Mouse (Mus musculus): ENCODE data around the gene Ncor1. TPM values are rescaled to one million over a fixed set of nuclear protein-coding genes. Genes with fewer than 3 reads are reported as not detected.
A peak's percentile ranks its signal among the peaks of the same experiment; 100 is the strongest.

Ncor1 gene
- polyA plus RNA-seq, 1 experiment from 2014 or later: 82.2 TPM

DNA sequence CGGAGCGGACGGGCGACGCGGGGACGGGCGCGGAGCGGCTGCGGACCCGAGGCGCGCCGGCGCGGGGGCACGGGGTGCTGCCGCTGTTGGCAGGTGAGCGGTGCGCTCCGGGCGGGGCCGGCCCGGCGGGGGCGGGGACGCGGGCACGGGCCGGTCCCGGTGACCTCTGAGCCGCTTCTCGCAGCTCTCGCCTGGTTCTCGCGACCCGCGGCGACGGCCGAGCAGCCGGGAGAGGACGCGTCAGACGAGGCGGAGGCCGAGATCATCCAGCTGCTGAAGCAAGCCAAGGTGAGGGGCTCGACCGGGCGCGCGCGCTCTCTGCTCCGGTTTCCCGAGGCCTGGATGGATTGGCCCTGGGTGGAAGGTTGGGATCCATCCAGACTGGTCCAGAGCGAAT is 176.7 kb downstream of the Ncor1 start:
- no peaks in the 10 kb centered on the region for H3K4me1 ChIP-seq (replicated peaks; ENCODE audit: control insufficient read depth, insufficient read depth)
- peak; percentile 88 for DNase-seq (ENCODE audit: low spot score)
- peak overlapping the region; percentile 79 for H3K4me2 ChIP-seq (replicated peaks; ENCODE audit: low read depth)
- peak overlapping the region; percentile 94 for H3K27ac ChIP-seq (replicated peaks)
- 2% methylated on average over 29 of the region's 57 CpGs for WGBS
- H3K36me3 ChIP-seq (ENCODE audit: control insufficient read depth, insufficient read depth, low read length): no peaks in the 10 kb centered on the region
- H3K9ac ChIP-seq (ENCODE audit: low read length): peak overlapping the region; percentile 80
- ATAC-seq (ENCODE audit: low FRiP score, low TSS enrichment): peak; percentile 90
- no peak for TF ChIP-seq CTCF (IDR thresholded peaks at IDR 0.05; ENCODE audit: low read depth)
- TF ChIP-seq EP300 (optimal IDR thresholded peaks at IDR 0.05): no peak
- H3K27me3 ChIP-seq (ENCODE audit: control insufficient read depth, insufficient read depth, low read length): no peaks in the 10 kb centered on the region
- H3K9me3 ChIP-seq (ENCODE audit: control insufficient read depth, low read length): no peaks in the 10 kb centered on the region
- H3K4me3 ChIP-seq (ENCODE audit: low read depth, low read length): peak overlapping the region; percentile 73

DNA sequence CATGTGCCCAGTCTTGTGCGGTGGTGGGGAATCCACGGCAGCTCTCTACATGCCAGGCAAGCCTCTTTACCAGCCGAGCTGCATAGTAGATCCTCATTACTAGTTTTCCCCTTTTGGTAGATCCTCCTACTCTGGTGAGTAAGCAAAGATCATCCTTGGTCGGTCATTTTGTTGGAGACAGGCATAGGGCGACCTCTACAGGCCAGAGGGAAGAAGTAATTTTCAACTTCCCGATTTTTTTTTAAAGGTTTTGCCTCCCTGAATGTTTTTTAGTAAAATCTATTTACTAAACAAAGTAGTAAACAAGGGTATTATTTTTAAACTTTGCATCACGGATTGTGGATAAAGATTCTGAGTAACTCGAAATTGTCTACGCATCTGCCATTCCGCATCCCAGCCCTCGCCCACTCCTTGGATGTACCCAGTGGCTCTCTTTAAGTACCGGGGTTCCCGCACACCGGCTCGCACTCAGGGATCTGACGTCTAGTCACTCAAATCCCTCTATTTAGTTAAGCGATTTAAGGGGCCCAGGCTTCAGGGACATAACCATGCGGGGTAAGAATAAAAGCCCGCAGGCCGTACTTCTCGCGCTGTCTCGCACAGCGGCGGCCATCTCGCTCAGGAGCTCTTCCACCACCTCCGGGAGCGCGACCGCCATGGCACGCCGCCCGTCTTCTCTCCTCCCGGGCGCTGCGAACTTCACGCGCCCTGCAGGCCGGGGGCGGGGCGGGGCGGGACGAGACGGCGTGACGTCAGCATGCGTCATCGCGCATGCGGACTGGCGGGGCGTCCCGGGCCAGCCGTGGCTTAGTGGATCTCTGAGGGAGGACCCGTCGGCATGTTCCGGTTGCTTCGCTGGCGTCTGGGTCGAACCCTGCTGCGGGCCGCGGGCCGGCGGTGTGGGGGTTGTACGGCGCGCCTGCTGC is 177.4 kb downstream of the Ncor1 start, which contains the start of the genes Zswim7 and Ttc19:
Gene Zswim7 (minus strand): TSS at position 701 of the 926 bp plus-strand sequence.
Gene Ttc19 (plus strand): TSS at position 799 of the 926 bp plus-strand sequence.
- ATAC-seq (ENCODE audit: low FRiP score, low TSS enrichment) (peak; percentile 95), DNase-seq (ENCODE audit: low spot score) (peak; percentile 97)
- H3K4me3 ChIP-seq (ENCODE audit: low read depth, low read length): peak within 1 kb of the TSS; percentile 73
- peak; percentile 89 for TF ChIP-seq CTCF (IDR thresholded peaks at IDR 0.05; ENCODE audit: low read depth)
- TF ChIP-seq EP300 (optimal IDR thresholded peaks at IDR 0.05): peak; percentile 60
- H3K4me2 ChIP-seq (replicated peaks; ENCODE audit: low read depth): peak within 1 kb of the TSS; percentile 79
- H3K27ac ChIP-seq (replicated peaks): peak within 1 kb of the TSS; percentile 94
- no peaks in the 10 kb centered on the region for H3K9me3 ChIP-seq (ENCODE audit: control insufficient read depth, low read length)
- H3K4me1 ChIP-seq (replicated peaks; ENCODE audit: control insufficient read depth, insufficient read depth): no peaks in the 10 kb centered on the region
- H3K36me3 ChIP-seq (ENCODE audit: control insufficient read depth, insufficient read depth, low read length): no peaks in the 10 kb centered on the region
- H3K9ac ChIP-seq (ENCODE audit: low read length): peak within 1 kb of the TSS; percentile 80
- no peaks in the 10 kb centered on the region for H3K27me3 ChIP-seq (ENCODE audit: control insufficient read depth, insufficient read depth, low read length)
- under 1% methylated on average over 49 of the region's 68 CpGs for WGBS

DNA sequence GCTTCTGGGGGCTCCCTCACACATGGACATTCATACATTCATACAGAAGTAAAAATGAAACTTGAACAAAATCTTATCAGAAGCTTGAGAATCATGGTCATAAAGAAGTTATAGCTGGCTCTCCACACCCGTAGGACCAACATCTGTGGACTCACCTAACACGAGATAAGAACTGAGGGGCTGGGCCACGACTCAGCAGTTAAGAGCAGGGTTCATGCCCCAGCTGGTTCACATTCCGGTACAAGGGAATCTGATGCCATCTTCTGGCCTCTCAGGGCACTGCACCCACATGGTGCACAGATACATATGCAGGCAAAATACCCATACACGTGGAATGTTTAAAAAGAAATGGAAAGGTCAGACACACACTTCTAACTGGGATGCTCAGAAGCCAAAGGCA is 180.3 kb downstream of the Ncor1 start:
- 18% methylated on average over 5 of the region's 5 CpGs for WGBS
- Histone ChIP-seq H3K4me2 (replicated peaks; ENCODE audit: low read depth) (no peak overlapping the region), H3K4me3 (ENCODE audit: low read depth, low read length) (no peak overlapping the region), H3K9me3 (ENCODE audit: control insufficient read depth, low read length) (no peaks in the 10 kb centered on the region), H3K27ac (replicated peaks) (no peak overlapping the region), H3K27me3 (ENCODE audit: control insufficient read depth, insufficient read depth, low read length) (no peaks in the 10 kb centered on the region), H3K9ac (ENCODE audit: low read length) (no peak overlapping the region), H3K36me3 (ENCODE audit: control insufficient read depth, insufficient read depth, low read length) (no peaks in the 10 kb centered on the region), H3K4me1 (replicated peaks; ENCODE audit: control insufficient read depth, insufficient read depth) (no peaks in the 10 kb centered on the region)
- peak; percentile 90 for DNase-seq (ENCODE audit: low spot score)
- TF ChIP-seq EP300 (optimal IDR thresholded peaks at IDR 0.05): no peak
- TF ChIP-seq CTCF (IDR thresholded peaks at IDR 0.05; ENCODE audit: low read depth): peak; percentile 91
- ATAC-seq (ENCODE audit: low FRiP score, low TSS enrichment): peak; percentile 63; the same call in 1 of the 2 replicates

DNA sequence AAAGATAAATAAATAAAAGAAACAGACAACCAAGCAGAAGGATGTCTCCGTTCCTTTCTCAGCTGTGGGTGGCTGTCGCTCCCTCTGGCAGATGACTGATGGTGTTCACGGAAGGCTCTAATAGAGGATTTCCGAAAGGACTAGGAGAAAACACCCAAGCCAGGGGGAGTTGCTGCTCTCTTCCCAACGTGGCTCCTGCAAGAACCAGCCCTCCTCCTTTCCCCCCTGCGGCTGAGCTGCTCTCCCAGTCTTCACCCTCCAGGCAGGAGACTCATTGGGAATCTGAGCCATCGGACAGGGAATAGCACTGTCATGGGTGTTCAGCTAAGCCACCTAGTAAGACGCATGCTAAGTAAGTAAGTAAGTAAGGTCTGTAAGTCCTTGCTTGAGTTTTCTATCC is 181.3 kb downstream of the Ncor1 start:
- no peak for ATAC-seq (ENCODE audit: low FRiP score, low TSS enrichment)

DNA sequence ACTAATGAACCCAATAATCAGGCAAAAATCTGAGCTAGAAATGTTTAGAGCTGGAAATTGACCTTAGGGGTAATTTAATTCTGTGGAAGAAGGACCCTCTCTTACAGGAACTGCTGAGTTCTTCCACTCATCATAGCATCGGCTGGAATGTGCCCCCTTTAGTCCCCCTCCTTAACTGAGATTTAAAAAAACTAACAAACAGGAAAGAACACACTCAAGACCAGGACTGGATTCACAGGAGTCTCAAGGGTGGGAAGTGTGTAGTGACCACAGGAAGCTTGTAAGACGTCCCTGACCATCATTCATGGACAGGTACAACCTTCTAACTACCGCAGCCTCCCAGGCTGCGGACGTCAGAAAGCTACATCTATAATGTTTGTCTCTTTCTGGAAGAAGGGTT is 187.5 kb downstream of the Ncor1 start:
- WGBS: 42% methylated on average over 5 of the region's 5 CpGs
- no peak overlapping the region for H3K4me2 ChIP-seq (replicated peaks; ENCODE audit: low read depth)
- H3K4me1 ChIP-seq (replicated peaks; ENCODE audit: control insufficient read depth, insufficient read depth): 0 out of 2 replicates have a peak, but pooled peaks cover 2% of the 10 kb centered on the region
- DNase-seq (ENCODE audit: low spot score) (no peak), ATAC-seq (ENCODE audit: low FRiP score, low TSS enrichment) (no peak)
- 0 out of 2 replicates have a peak, but pooled peaks cover 3% of the 10 kb centered on the region for H3K36me3 ChIP-seq (ENCODE audit: control insufficient read depth, insufficient read depth, low read length)
- H3K4me3 ChIP-seq (ENCODE audit: low read depth, low read length): no peak overlapping the region
- no peak for TF ChIP-seq CTCF (IDR thresholded peaks at IDR 0.05; ENCODE audit: low read depth)
- no peak for TF ChIP-seq EP300 (optimal IDR thresholded peaks at IDR 0.05)
- no peaks in the 10 kb centered on the region for H3K27me3 ChIP-seq (ENCODE audit: control insufficient read depth, insufficient read depth, low read length)
- no peak overlapping the region for H3K9ac ChIP-seq (ENCODE audit: low read length)
- H3K9me3 ChIP-seq (ENCODE audit: control insufficient read depth, low read length): no peaks in the 10 kb centered on the region
- H3K27ac ChIP-seq (replicated peaks): no peak overlapping the region

More for the DNA sequence above, 181.3 kb downstream of the Ncor1 start:
- Histone ChIP-seq H3K27ac (replicated peaks) (no peak overlapping the region), H3K9me3 (ENCODE audit: control insufficient read depth, low read length) (no peaks in the 10 kb centered on the region), H3K4me2 (replicated peaks; ENCODE audit: low read depth) (no peak overlapping the region), H3K27me3 (ENCODE audit: control insufficient read depth, insufficient read depth, low read length) (no peaks in the 10 kb centered on the region), H3K4me1 (replicated peaks; ENCODE audit: control insufficient read depth, insufficient read depth) (no peaks in the 10 kb centered on the region), H3K36me3 (ENCODE audit: control insufficient read depth, insufficient read depth, low read length) (no peaks in the 10 kb centered on the region), H3K9ac (ENCODE audit: low read length) (no peak overlapping the region), H3K4me3 (ENCODE audit: low read depth, low read length) (no peak overlapping the region)
- DNase-seq (ENCODE audit: low spot score): no peak
- TF ChIP-seq EP300 (optimal IDR thresholded peaks at IDR 0.05) (no peak), CTCF (IDR thresholded peaks at IDR 0.05; ENCODE audit: low read depth) (no peak)
- 54% methylated on average over 8 of the region's 8 CpGs for WGBS

DNA sequence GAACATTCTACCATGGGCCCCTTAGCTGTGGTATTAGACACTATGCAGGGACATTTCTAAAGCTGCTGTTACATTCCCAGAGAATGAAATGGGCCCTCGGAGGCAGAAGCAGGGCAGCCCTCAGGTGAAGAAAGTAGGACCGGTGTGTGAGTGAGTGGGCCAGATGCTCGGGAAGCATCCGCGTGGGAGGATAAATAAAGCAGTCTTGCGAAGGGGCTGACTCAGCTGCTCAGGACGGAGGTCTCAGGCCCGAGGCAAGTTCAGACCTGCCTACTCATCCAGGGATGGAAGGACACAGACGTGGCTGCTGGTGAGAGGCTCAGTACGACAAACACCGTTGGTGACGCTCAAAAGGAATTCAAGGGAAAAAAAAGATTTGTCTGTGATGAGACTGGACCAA is 189.2 kb downstream of the Ncor1 start:
- no peak overlapping the region for H3K4me3 ChIP-seq (ENCODE audit: low read depth, low read length)
- 0 out of 2 replicates have a peak, but pooled peaks cover 2% of the 10 kb centered on the region for H3K4me1 ChIP-seq (replicated peaks; ENCODE audit: control insufficient read depth, insufficient read depth)
- no peak overlapping the region for H3K27ac ChIP-seq (replicated peaks)
- H3K27me3 ChIP-seq (ENCODE audit: control insufficient read depth, insufficient read depth, low read length): no peaks in the 10 kb centered on the region
- H3K9me3 ChIP-seq (ENCODE audit: control insufficient read depth, low read length): no peaks in the 10 kb centered on the region
- 59% methylated on average over 12 of the region's 12 CpGs for WGBS
- DNase-seq (ENCODE audit: low spot score): no peak
- 0 out of 2 replicates have a peak, but pooled peaks cover 3% of the 10 kb centered on the region for H3K36me3 ChIP-seq (ENCODE audit: control insufficient read depth, insufficient read depth, low read length)
- H3K4me2 ChIP-seq (replicated peaks; ENCODE audit: low read depth): no peak overlapping the region
- no peak for ATAC-seq (ENCODE audit: low FRiP score, low TSS enrichment)
- TF ChIP-seq CTCF (IDR thresholded peaks at IDR 0.05; ENCODE audit: low read depth) (no peak), EP300 (optimal IDR thresholded peaks at IDR 0.05) (no peak)
- H3K9ac ChIP-seq (ENCODE audit: low read length): no peak overlapping the region
